Mouse (Mus musculus) heart, postnatal 10 days (tissue): ENCODE results near the gene Maneal. TPM values are rescaled to one million over a fixed set of nuclear protein-coding genes. Genes with fewer than 3 reads are reported as not detected.

Source experiments
- total RNA-seq, 2 experiments: library from RNA; stranded (reverse); gene quantifications; 2 replicates each; pipeline ENCODE4 v1.2.3; 2021

The Maneal gene
- total RNA-seq, 2 experiments from 2014 or later: 0.10 to 0.22 TPM

Other genes starting within 250 kb of the Maneal start
- gene Pou3f1, start 205.4 kb downstream of the Maneal start, total RNA-seq: under 1 TPM; 0.12 to 0.26 TPM
- gene Utp11, start 168.6 kb downstream of the Maneal start, total RNA-seq: 10 to 100 TPM; 13.8 to 16.8 TPM
- gene Fhl3, start 161.5 kb downstream of the Maneal start, total RNA-seq: 10 to 100 TPM; 15.7 to 19.6 TPM
- 10 to 100 TPM; 26.2 to 32.5 TPM for gene Sf3a3, start 147.4 kb downstream of the Maneal start, total RNA-seq
- 10 to 100 TPM; 10.1 to 14.9 TPM for gene Inpp5b, start 120.3 kb downstream of the Maneal start, total RNA-seq
- gene Mtf1, start 60.1 kb downstream of the Maneal start, total RNA-seq: 10 to 100 TPM; 17.4 to 17.6 TPM
- gene Yrdc, start 11.5 kb downstream of the Maneal start, total RNA-seq: 10 to 100 TPM; 20.9 to 24.4 TPM
- 10 to 100 TPM; 28.7 to 33.5 TPM for gene 1110065P20Rik, start 11.0 kb downstream of the Maneal start, total RNA-seq
- not detected for gene Epha10, start 18.7 kb upstream of the Maneal start, total RNA-seq
- 10 to 100 TPM; 10.7 to 11.2 TPM for gene 9930104L06Rik, start 74.9 kb upstream of the Maneal start, total RNA-seq
- gene Cdca8, start 77.1 kb upstream of the Maneal start, total RNA-seq: 10 to 100 TPM; 15.4 to 16.6 TPM
- gene Rspo1, start 124.3 kb upstream of the Maneal start, total RNA-seq: 1 to 10 TPM; 3.4 to 5.6 TPM
- 10 to 100 TPM; 36.0 to 37.0 TPM for gene Gnl2, start 154.4 kb upstream of the Maneal start, total RNA-seq
- gene Dnali1, start 203.5 kb upstream of the Maneal start, total RNA-seq: not detected
- 10 to 100 TPM; 10.8 to 11.6 TPM for gene Snip1, start 204.5 kb upstream of the Maneal start, total RNA-seq
- gene Meaf6, start 223.0 kb upstream of the Maneal start, total RNA-seq: 10 to 100 TPM; 27.7 to 31.4 TPM